Mouse (Mus musculus) ovary, postnatal 10 days (tissue): ENCODE results near the gene Scamp1.

ENCODE experiments used
- DNase-seq: peaks from one replicate; pipeline ENCODE4 v3.0.0; 2022; ENCODE audit warnings: low spot score

Scamp1 gene

DNA sequence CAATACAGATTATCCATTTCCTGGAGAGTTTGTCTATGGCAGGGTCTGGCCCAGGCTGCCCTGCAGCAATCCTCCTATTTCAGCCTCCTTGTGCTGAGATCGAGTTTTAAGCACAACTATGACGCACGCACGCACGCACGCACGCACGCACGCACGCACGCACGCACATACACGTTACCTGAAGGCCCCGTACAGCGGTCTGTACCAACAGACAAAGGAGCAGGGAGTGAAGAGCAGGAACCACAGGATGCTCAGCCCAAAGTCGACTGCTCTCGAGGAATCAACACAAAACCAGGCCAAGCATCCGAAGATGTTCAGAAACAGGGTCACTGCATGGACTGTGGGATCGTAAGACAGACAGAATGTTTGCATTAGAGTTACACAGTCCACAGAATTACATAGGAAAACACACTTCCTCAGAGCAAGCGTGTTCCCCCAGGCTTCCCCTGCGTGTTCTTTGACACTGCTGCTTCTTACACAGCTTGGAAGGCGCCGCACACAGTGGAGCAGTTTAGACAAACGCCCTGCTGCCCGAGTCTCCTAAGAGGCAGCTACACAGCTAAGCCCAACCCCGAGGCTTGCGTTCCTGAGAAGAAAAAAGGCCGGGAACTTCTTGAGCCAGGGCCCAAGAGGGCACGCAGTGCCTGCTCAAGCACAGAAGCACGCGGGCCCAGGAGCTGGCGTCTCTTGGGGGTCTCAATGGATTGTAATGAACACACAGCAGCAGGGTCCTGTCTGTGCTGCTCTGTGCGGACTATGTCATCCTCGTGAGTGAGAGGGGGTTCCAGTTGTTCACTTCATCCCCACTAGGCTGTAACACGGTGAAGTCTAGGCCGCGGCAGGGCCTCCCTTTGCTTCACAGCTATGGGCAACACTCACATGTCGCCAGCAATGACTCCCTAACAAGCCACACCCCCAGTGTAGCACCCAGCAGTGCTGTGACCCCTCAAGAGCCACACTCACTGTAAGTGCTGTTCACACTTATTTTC is 60.6 kb downstream of the Scamp1 start:
- DNase-seq = no peak

GRCm38 (mm10) chr13:94223609-94224008 is 62.0 kb downstream of the Scamp1 start:
- no peak for DNase-seq

DNA sequence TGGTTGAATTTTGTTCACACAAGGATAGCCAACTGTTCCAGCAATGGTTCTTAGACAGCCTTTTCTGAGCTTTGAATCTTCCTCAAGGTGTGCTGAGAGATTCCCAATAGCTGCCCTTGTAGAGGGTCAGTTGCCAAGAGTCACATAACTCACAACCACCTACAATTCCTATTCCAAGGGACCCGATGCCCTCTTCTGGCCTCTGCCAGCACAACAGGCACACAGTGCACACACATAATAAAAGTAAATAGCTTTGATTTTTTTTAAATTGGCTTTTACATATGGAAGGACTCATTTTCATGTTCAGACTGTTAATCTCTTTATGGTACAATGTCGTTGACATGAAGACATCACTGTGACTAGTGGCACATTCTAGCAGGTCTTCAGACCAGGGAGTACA is 72.9 kb downstream of the Scamp1 start:
- no peak for DNase-seq

GRCm38 (mm10) chr13:94212179-94212578 is 73.5 kb downstream of the Scamp1 start:
- no peak for DNase-seq

- DNase-seq = no peak
Observed at GRCm38 (mm10) chr13:94211236-94212119, 74.2 kb downstream of the Scamp1 start.

- DNase-seq = no peak
Observed at GRCm38 (mm10) chr13:94208892-94209291, 76.8 kb downstream of the Scamp1 start.

- DNase-seq = no peak
Observed at GRCm38 (mm10) chr13:94207973-94208372, 77.7 kb downstream of the Scamp1 start.

DNA sequence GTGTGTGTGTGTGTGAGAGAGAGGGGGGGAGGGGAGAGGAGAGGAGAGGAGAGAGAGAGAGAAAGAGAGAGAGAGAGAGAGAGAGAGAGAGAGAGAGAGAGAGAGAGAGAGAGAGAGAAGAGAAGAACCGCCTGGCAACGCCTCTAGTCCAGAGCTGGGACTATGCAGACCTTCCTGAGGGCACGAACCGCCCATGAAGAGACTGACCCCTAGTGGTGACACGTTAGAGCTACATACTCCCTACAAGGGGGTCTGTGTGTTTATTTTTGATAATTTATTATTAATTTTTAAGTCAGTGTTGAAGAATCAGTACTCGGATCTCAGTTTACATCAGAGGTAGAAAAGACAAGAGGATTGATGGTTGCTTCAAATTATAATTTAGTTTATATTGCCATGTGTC is 80.4 kb downstream of the Scamp1 start:
- DNase-seq = no peak

- no peak for DNase-seq
Observed at GRCm38 (mm10) chr13:94199829-94200228, 85.8 kb downstream of the Scamp1 start.

GRCm38 (mm10) chr13:94198616-94199015 is 87.0 kb downstream of the Scamp1 start:
- DNase-seq = no peak

DNA sequence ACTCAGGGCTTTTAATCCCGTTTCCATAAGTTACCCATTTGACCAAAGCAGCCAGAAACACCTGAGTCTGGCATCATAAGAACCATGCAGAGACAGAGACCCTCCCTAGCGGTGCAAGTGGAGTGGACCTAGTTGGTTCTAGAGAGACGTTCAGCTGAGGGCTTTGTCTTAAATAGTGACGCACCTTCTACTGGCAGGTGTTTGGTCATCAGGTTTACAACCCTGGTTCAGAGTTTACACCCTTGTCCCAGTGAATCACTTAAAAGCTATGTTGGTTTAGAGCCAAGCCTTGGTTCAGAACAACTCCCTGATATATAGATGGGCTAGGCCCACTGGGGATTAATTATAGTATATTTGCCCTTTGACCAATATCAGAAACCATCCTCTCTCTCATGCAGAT is 92.4 kb downstream of the Scamp1 start:
- DNase-seq = no peak

DNA sequence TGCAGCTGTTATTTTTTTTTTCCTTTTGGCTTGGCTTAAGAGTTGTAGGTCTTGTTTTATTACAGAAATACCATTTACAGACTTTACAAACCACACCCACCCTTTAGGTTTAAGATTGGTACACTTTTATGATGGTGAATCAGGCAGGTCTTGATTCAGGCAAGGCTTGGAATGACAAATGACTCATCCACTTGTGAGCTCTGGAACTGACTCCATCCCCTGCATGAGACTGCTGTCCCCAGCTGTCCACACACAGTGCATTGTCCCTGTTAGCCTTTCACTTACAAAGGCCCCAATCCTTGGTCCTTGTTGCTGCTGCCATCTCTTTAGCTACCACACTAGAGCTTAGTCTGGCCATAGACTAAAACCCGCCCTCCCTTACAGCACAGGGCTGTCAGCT is 95.3 kb downstream of the Scamp1 start:
- no peak for DNase-seq

- no peak for DNase-seq
Observed at GRCm38 (mm10) chr13:94188200-94189086, 97.2 kb downstream of the Scamp1 start.

- DNase-seq = no peak
Observed at GRCm38 (mm10) chr13:94185631-94186030, 100.0 kb downstream of the Scamp1 start.

- no peak for DNase-seq
Observed at GRCm38 (mm10) chr13:94184726-94185456, 100.8 kb downstream of the Scamp1 start.

DNA sequence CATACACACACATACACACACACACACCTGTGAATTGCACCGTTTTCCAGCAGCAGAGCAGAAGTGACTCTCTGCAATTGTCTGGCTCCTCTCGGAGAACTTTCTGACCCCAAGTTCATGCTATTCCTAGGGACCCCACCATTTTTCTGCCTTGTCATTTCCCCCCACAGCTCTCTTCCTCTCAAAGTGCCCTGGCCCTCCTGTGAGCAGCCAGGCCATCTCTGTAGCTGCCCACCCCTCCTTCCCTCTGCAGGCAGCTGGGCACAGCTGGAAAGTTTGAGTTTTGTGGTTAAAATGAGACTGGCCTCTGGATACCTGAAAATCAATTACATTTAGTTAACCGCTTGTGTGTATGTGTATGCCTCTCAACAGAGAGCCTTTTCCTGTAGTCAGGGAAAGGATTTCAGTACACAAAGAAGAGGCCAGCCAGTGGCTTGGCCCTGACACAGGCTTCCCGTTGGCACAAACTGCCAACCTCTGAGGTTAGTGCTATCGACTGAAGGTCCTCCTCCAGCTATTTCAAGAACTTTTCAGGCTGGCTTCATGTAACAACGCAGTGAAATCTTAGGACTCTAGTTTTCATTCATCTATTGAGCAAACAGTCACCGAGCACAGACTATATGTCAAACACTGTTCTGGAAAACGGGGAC is 102.2 kb downstream of the Scamp1 start:
- no peak for DNase-seq

GRCm38 (mm10) chr13:94182026-94182425 is 103.6 kb downstream of the Scamp1 start:
- DNase-seq = no peak

- DNase-seq = no peak
Observed at GRCm38 (mm10) chr13:94180477-94181420, 104.9 kb downstream of the Scamp1 start.

GRCm38 (mm10) chr13:94178401-94179040 is 107.1 kb downstream of the Scamp1 start:
- no peak for DNase-seq
